Mouse (Mus musculus): ENCODE results near the gene Sumf1. TPM values are rescaled to one million over a fixed set of nuclear protein-coding genes. Genes with fewer than 3 reads are reported as not detected.
A peak's percentile ranks its signal among the peaks of the same experiment; 100 is the strongest.

Sumf1 gene
- polyA plus RNA-seq, 1 experiment from 2014 or later = 12.5 TPM

DNA sequence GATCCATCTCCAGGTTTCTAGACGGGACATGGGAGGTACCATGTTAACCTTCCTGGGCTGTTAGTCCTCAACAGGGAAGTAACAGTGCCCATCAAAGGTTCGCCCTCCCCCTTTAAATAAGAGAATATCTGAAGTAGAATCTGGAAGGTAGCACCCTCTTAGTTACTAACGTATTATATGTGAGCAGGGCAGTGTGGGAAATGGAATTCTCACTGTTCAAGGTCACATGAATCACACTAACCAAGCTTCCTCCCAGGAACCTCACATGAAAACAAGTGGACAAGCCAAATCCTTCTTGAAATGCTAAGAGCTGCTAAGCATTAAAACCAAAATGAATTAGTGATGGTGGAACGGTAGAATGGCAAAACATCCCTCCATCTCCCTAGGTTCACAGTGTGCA, 38.7 kb downstream of the Sumf1 start:
- no peak for ATAC-seq
- Histone ChIP-seq H3K4me2 (ENCODE audit: low read length) (no peak overlapping the region), H3K9me3 (replicated peaks; ENCODE audit: control insufficient read depth, low read length) (no peaks in the 10 kb centered on the region), H3K27ac (ENCODE audit: low read depth, low read length) (no peak overlapping the region), H3K36me3 (ENCODE audit: control insufficient read depth, insufficient read depth, low read length) (no peaks in the 10 kb centered on the region), H3K4me1 (ENCODE audit: control insufficient read depth, insufficient read depth, low read length) (peaks cover 4% of the 10 kb centered on the region; the same call in 1 of the 2 replicates), H3K4me3 (ENCODE audit: low read depth, low read length) (no peak overlapping the region), H3K27me3 (replicated peaks; ENCODE audit: control insufficient read depth, insufficient read depth, low read length) (no peaks in the 10 kb centered on the region), H3K9ac (ENCODE audit: low read length) (no peak overlapping the region)
- WGBS = 90% methylated on average over 4 of the region's 4 CpGs
- no peak for DNase-seq (ENCODE audit: low spot score)

DNA sequence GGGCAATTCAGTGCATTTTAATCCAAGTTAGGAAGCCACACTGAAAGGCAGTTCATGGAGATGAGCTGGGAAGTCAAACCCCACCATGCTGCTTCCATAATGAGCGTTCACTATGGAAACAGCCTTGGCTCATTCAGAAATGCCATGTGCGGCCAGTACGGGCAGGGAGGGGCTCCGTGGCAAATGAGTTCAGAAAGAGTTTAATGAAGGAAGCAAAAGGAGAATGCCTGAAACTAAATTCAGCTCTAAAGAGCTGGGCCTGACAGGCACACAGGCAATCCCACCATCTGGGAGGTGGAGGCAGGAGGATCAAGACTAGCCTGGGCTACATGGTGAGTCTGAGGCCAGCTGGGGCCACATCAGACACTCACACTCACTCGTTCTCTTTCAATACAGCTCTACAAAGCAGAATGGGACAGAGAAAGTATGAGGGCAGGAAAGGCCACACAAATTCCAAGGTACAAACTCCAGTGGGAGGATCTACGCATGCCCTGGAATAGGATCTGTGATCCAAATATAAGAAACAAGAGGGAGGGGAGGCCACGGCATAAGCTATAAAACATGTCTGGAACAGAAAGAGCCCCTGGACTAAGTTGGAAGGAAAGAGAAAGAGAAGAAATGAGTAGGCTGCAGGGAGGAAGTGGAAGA, 39.3 kb downstream of the Sumf1 start:
- Histone ChIP-seq H3K4me2 (ENCODE audit: low read length) (no peak overlapping the region), H3K4me1 (ENCODE audit: control insufficient read depth, insufficient read depth, low read length) (peaks cover 4% of the 10 kb centered on the region; the same call in 1 of the 2 replicates), H3K27ac (ENCODE audit: low read depth, low read length) (peak overlapping the region; percentile 48; the same call in 1 of the 2 replicates), H3K36me3 (ENCODE audit: control insufficient read depth, insufficient read depth, low read length) (no peaks in the 10 kb centered on the region), H3K9me3 (replicated peaks; ENCODE audit: control insufficient read depth, low read length) (no peaks in the 10 kb centered on the region), H3K9ac (ENCODE audit: low read length) (no peak overlapping the region), H3K27me3 (replicated peaks; ENCODE audit: control insufficient read depth, insufficient read depth, low read length) (no peaks in the 10 kb centered on the region), H3K4me3 (ENCODE audit: low read depth, low read length) (no peak overlapping the region)
- WGBS = 28% methylated on average over 7 of the region's 7 CpGs
- ATAC-seq (peak; percentile 91), DNase-seq (ENCODE audit: low spot score) (peak; percentile 85)

DNA sequence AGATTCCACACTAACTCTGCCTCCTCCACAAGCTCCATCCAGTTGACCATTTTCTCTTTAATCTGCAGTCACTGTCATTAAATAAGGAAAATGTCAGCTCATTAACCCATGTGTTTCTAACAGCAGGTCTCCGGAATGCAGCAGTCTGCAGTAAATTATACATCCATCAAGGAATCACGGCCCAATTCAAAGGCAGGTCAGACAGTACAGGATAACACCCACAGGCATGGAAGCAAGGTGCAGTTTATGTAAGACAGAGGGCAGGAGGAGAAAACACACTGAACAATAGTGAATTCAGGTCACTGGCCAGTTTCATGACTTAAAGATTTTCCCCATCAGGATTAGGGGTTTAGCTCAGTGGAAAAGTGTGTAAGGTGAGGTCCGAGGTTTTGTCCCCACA, 40.1 kb downstream of the Sumf1 start:
- Histone ChIP-seq H3K36me3 (ENCODE audit: control insufficient read depth, insufficient read depth, low read length) (no peaks in the 10 kb centered on the region), H3K9me3 (replicated peaks; ENCODE audit: control insufficient read depth, low read length) (no peaks in the 10 kb centered on the region), H3K9ac (ENCODE audit: low read length) (no peak overlapping the region), H3K4me1 (ENCODE audit: control insufficient read depth, insufficient read depth, low read length) (peaks cover 4% of the 10 kb centered on the region; the same call in 1 of the 2 replicates), H3K4me3 (ENCODE audit: low read depth, low read length) (no peak overlapping the region), H3K4me2 (ENCODE audit: low read length) (no peak overlapping the region), H3K27me3 (replicated peaks; ENCODE audit: control insufficient read depth, insufficient read depth, low read length) (no peaks in the 10 kb centered on the region), H3K27ac (ENCODE audit: low read depth, low read length) (peak overlapping the region; percentile 48; the same call in 1 of the 2 replicates)
- DNase-seq (ENCODE audit: low spot score) (no peak), ATAC-seq (0 out of 2 replicates have a peak, but pooled peaks have one; percentile 16)
- 42% methylated on average over 3 of the region's 3 CpGs for WGBS

DNA sequence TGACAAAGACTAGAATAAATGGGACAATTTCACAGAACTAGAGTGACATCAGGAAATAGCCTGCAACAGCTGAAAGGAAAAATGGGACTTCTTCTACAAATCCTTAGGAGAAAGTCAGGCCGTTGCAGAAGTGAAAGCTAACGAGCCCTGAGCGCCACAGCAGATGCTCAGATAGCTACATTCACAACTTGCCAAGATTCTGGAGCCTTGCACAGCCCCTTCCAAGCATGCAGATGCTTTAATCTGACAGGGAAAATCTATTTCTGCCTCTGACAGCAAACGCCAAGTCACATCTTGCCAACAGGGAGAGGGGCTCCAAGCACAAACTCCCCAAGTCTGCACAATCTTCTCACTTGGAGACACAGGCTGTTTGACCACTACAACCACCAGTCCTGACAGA, 42.6 kb downstream of the Sumf1 start:
- DNase-seq (ENCODE audit: low spot score) (peak; percentile 75), ATAC-seq (peak; percentile 38; the same call in 1 of the 2 replicates)
- WGBS = 57% methylated on average over 4 of the region's 4 CpGs
- Histone ChIP-seq H3K27me3 (replicated peaks; ENCODE audit: control insufficient read depth, insufficient read depth, low read length) (no peaks in the 10 kb centered on the region), H3K27ac (ENCODE audit: low read depth, low read length) (peak overlapping the region; percentile 21; the same call in 1 of the 2 replicates), H3K4me1 (ENCODE audit: control insufficient read depth, insufficient read depth, low read length) (peaks cover 4% of the 10 kb centered on the region; the same call in 1 of the 2 replicates), H3K4me2 (ENCODE audit: low read length) (no peak overlapping the region), H3K9me3 (replicated peaks; ENCODE audit: control insufficient read depth, low read length) (no peaks in the 10 kb centered on the region), H3K36me3 (ENCODE audit: control insufficient read depth, insufficient read depth, low read length) (0 out of 2 replicates have a peak, but pooled peaks cover 3% of the 10 kb centered on the region), H3K9ac (ENCODE audit: low read length) (no peak overlapping the region), H3K4me3 (ENCODE audit: low read depth, low read length) (no peak overlapping the region)

GRCm38 (mm10) chr6:108140722-108141490, 44.5 kb downstream of the Sumf1 start:
- ATAC-seq (no peak), DNase-seq (ENCODE audit: low spot score) (no peak)
- no peak overlapping the region for H3K9ac ChIP-seq (ENCODE audit: low read length)
- H3K9me3 ChIP-seq (replicated peaks; ENCODE audit: control insufficient read depth, low read length) = no peaks in the 10 kb centered on the region
- H3K27ac ChIP-seq (ENCODE audit: low read depth, low read length) = no peak overlapping the region
- H3K4me1 ChIP-seq (ENCODE audit: control insufficient read depth, insufficient read depth, low read length) = peaks cover 4% of the 10 kb centered on the region; the same call in 1 of the 2 replicates
- 0 out of 2 replicates have a peak, but pooled peaks cover 3% of the 10 kb centered on the region for H3K36me3 ChIP-seq (ENCODE audit: control insufficient read depth, insufficient read depth, low read length)
- WGBS = 91% methylated on average over 4 of the region's 4 CpGs
- no peak overlapping the region for H3K4me3 ChIP-seq (ENCODE audit: low read depth, low read length)
- H3K4me2 ChIP-seq (ENCODE audit: low read length) = no peak overlapping the region
- H3K27me3 ChIP-seq (replicated peaks; ENCODE audit: control insufficient read depth, insufficient read depth, low read length) = no peaks in the 10 kb centered on the region

GRCm38 (mm10) chr6:108137031-108137430, 48.4 kb downstream of the Sumf1 start:
- Histone ChIP-seq H3K27me3 (replicated peaks; ENCODE audit: control insufficient read depth, insufficient read depth, low read length) (no peaks in the 10 kb centered on the region), H3K9ac (ENCODE audit: low read length) (no peak overlapping the region), H3K36me3 (ENCODE audit: control insufficient read depth, insufficient read depth, low read length) (0 out of 2 replicates have a peak, but pooled peaks cover 3% of the 10 kb centered on the region), H3K27ac (ENCODE audit: low read depth, low read length) (no peak overlapping the region), H3K4me3 (ENCODE audit: low read depth, low read length) (no peak overlapping the region), H3K4me2 (ENCODE audit: low read length) (no peak overlapping the region), H3K9me3 (replicated peaks; ENCODE audit: control insufficient read depth, low read length) (no peaks in the 10 kb centered on the region), H3K4me1 (ENCODE audit: control insufficient read depth, insufficient read depth, low read length) (no peaks in the 10 kb centered on the region)
- no peak for DNase-seq (ENCODE audit: low spot score)
- ATAC-seq = no peak
- WGBS = 92% methylated on average over 5 of the region's 5 CpGs

DNA sequence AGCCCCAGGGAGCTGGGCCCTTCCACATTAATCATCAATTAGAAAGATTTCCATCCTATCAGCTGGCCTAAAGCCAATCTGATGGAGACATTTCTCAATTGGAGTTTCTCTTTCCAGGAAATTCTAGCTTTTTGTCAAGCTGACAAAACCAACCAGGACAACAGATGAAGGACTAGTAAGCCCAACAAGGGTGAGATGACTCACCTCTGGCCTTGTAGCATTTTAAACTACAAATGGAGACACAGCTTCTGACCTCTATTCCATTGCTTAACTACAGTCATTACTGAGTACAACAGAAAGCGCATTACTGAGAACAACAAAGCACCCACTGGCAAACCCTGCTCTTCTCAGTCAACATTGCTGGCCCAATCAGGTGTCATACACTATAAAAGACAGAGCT, 49.1 kb downstream of the Sumf1 start:
- WGBS = 95% methylated on average over 1 of the region's 1 CpGs

DNA sequence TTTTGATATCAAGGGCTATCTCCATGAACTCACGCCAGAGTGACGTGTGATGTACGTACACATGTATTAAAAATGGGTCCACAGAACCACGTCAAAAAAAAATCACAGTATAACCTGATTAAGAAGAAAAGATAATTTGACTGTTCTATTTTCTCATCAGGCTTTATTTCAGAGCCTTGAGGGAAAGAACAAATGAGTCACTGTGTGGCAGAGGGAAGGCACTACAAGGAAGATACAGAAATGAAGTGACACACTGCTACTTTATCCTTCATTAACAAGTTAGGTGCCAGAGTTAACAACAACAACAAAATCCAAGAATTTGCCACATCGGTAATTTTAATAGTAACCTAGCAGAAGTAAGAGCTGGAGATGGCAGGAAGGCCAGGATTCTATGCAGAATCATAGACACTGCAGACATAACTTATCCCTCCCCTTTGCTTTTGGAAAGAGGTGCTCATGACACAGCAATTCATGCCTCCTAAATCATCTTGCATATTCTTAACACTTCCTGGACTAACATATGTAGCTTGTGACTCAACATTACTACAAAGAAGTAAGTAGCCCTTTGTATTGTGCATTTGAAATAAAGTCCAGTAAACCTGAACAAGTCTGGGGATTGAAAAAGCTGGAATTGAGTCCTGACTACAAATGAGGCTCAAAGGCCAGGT, 53.0 kb downstream of the Sumf1 start:
- ATAC-seq (no peak), DNase-seq (ENCODE audit: low spot score) (no peak)
- no peaks in the 10 kb centered on the region for H3K36me3 ChIP-seq (ENCODE audit: control insufficient read depth, insufficient read depth, low read length)
- H3K4me1 ChIP-seq (ENCODE audit: control insufficient read depth, insufficient read depth, low read length) = no peaks in the 10 kb centered on the region
- H3K4me3 ChIP-seq (ENCODE audit: low read depth, low read length) = no peak overlapping the region
- H3K4me2 ChIP-seq (ENCODE audit: low read length) = no peak overlapping the region
- no peaks in the 10 kb centered on the region for H3K9me3 ChIP-seq (replicated peaks; ENCODE audit: control insufficient read depth, low read length)
- no peak overlapping the region for H3K9ac ChIP-seq (ENCODE audit: low read length)
- no peak overlapping the region for H3K27ac ChIP-seq (ENCODE audit: low read depth, low read length)
- no peaks in the 10 kb centered on the region for H3K27me3 ChIP-seq (replicated peaks; ENCODE audit: control insufficient read depth, insufficient read depth, low read length)
- 94% methylated on average over 5 of the region's 5 CpGs for WGBS

More for the DNA sequence above, 49.1 kb downstream of the Sumf1 start:
- Histone ChIP-seq H3K4me1 (ENCODE audit: control insufficient read depth, insufficient read depth, low read length) (no peaks in the 10 kb centered on the region), H3K4me2 (ENCODE audit: low read length) (no peak overlapping the region), H3K9ac (ENCODE audit: low read length) (no peak overlapping the region), H3K27ac (ENCODE audit: low read depth, low read length) (no peak overlapping the region), H3K36me3 (ENCODE audit: control insufficient read depth, insufficient read depth, low read length) (0 out of 2 replicates have a peak, but pooled peaks cover 3% of the 10 kb centered on the region), H3K4me3 (ENCODE audit: low read depth, low read length) (no peak overlapping the region), H3K9me3 (replicated peaks; ENCODE audit: control insufficient read depth, low read length) (no peaks in the 10 kb centered on the region), H3K27me3 (replicated peaks; ENCODE audit: control insufficient read depth, insufficient read depth, low read length) (no peaks in the 10 kb centered on the region)
- ATAC-seq (no peak), DNase-seq (ENCODE audit: low spot score) (no peak)
